Mouse (Mus musculus) layer of hippocampus, adult 8-10 months (tissue): Measurements from ENCODE around the gene Tmem11. TPM values are rescaled to one million over a fixed set of nuclear protein-coding genes. Genes with fewer than 3 reads are reported as not detected.

Experiments
- DNase-seq, 2 experiments: peaks; one replicate each; pipeline ENCODE4 v3.0.0; 2022; ENCODE audit warnings: low spot score in 2 of 2
- total RNA-seq, 4 experiments: library from RNA; stranded (reverse); gene quantifications; 2 replicates each; pipeline ENCODE4 v1.2.4; 2022

The Tmem11 gene
- total RNA-seq, 4 experiments from 2014 or later: 25.3 to 27.8 (median 27.1) TPM

- DNase-seq: no peak
These were observed 50.2 kb downstream of the Tmem11 start for GRCm38 (mm10) chr11:60828903-60829302.

GRCm38 (mm10) chr11:60827241-60827945 lies 51.7 kb downstream of the Tmem11 start:
- no peak for DNase-seq

DNA sequence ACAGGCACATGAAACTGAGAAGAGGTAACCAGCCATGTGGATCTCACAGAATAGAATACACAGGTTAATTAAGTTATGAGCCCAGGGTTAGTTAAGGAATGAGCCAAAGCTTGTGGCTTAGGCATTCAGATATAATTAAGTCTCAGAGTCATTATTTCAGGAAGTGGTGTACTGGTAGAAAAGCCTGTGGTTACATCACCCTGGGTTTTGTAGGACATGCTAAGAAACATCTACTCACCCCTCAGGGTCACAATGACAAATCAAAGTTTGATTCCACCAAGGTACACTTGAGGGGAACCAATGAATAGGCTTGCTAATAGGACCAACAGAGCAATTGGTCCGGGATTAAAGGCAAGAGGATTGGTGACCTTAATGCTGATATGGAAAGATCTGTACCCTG lies 52.4 kb downstream of the Tmem11 start:
- no peak for DNase-seq

DNA sequence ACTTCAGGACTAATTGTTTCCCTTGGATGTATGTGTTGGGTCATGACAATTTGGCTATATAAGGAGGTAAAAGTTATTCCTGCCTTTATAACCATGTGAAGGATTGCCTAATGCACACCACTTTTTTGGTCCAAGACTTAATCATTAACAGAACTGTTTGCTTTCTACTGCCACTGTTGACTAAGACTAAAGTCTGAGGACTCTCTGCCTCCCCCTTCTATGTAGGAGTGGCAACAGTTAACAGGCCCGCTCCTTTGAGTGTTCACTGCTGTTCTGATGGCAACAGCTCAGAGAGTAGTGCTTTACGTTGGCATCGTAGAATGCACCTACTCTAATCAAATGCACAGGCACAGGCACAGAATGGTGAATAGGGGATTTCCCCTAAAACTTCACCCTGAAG lies 53.9 kb downstream of the Tmem11 start:
- no peak for DNase-seq

- no peak for DNase-seq
These were observed 55.3 kb downstream of the Tmem11 start for GRCm38 (mm10) chr11:60823771-60824170.

DNA sequence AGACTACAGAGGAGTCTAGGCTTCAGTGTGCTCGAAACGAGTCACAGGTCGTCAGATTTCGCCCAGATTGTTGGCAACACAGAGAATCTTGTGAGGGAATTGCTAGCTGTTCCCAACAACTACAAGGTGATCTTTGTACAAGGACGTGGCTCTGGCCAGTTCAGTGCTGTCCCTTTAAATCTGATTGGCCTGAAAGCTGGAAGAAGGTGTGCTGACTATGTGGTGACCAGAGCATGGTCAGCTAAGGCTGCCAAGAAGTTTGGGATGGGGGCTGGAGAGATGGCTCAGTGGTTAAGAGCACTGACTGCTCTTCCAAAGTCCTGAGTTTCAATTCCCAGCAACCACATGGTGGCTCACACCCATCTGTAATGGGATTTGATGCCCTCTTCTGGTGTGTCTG lies 62.7 kb downstream of the Tmem11 start:
- no peak for DNase-seq

Other genes starting within 250 kb of the Tmem11 start
- 10 to 100 TPM; 40.1 to 49.3 (median 43.9) TPM for gene Llgl1, start 179.5 kb downstream of the Tmem11 start, total RNA-seq
- gene Flii, start 152.0 kb downstream of the Tmem11 start, total RNA-seq: 10 to 100 TPM; 66.4 to 79.1 (median 71.5) TPM
- gene Mief2, start 150.9 kb downstream of the Tmem11 start, total RNA-seq: 10 to 100 TPM; 20.8 to 22.8 (median 21.8) TPM
- gene Top3a, start 101.9 kb downstream of the Tmem11 start, total RNA-seq: 1 to 10 TPM; 5.6 to 8.8 (median 6.3) TPM
- gene Smcr8, start 101.7 kb downstream of the Tmem11 start, total RNA-seq: 10 to 100 TPM; 31.6 to 38.1 (median 35.7) TPM
- gene Shmt1, start 67.6 kb downstream of the Tmem11 start, total RNA-seq: 10 to 100 TPM in 1 of 4 experiments, 1 to 10 TPM in 3; 4.4 to 11.7 (median 8.5) TPM
- 10 to 100 TPM; 26.3 to 27.9 (median 27.4) TPM for gene Dhrs7b, start 48.6 kb downstream of the Tmem11 start, total RNA-seq
- gene Natd1, start 35.5 kb upstream of the Tmem11 start, total RNA-seq: 10 to 100 TPM in 3 of 4 experiments, 1 to 10 TPM in 1; 9.4 to 16.6 (median 13.1) TPM
- 10 to 100 TPM; 12.8 to 19.8 (median 16.8) TPM for gene Map2k3, start 52.8 kb upstream of the Tmem11 start, total RNA-seq
- 1 to 10 TPM; 6.7 to 7.8 (median 7.4) TPM for gene Kcnj12, start 143.3 kb upstream of the Tmem11 start, total RNA-seq
- gene Tnfrsf13b, start 247.5 kb upstream of the Tmem11 start, total RNA-seq: 1 to 10 TPM; 2.3 to 3.2 (median 2.8) TPM